Mouse (Mus musculus) limb, embryonic 13.5 days (tissue): ENCODE measurements at regions not wholly inside any gene's neighbourhood (a gene's known extent, or its start where the extent isn't known, plus 50 kb on each side); places are given as distances from the start of the nearest gene placed in this dataset.

Experiments used
- ATAC-seq: fragments of 200-750 bp; cut with Nextera tagmentation; 2 replicates; pipeline ENCODE4 v1.8.0; 2017; ENCODE audit warnings: low read depth, moderate number of reproducible peaks, moderate TSS enrichment; ENCODE audit not compliant: low FRiP score
- H3K27ac ChIP-seq: fragments of 300-500 bp; sonication (generic); 2 replicates; pipeline ENCODE4 v1.5.1; 2015; ENCODE audit warnings: inconsistent platforms, mild to moderate bottlenecking, moderate library complexity
- H3K27me3 ChIP-seq: fragments of 300-500 bp; sonication (generic); 2 replicates; pipeline ENCODE4 v1.6.1; 2015; ENCODE audit warnings: mild to moderate bottlenecking, inconsistent platforms
- H3K36me3 ChIP-seq: fragments of 300-500 bp; sonication (generic); 2 replicates; pipeline ENCODE4 v1.6.1; 2015; ENCODE audit warnings: inconsistent platforms, mild to moderate bottlenecking, moderate library complexity
- H3K4me1 ChIP-seq: fragments of 300-500 bp; sonication (generic); 2 replicates; pipeline ENCODE4 v1.6.1; 2015; ENCODE audit warnings: inconsistent platforms
- H3K4me2 ChIP-seq: fragments of 300-500 bp; sonication (generic); replicated peaks from 2 replicates; pipeline ENCODE4 v1.6.1; 2015; ENCODE audit warnings: inconsistent platforms, mild to moderate bottlenecking, moderate library complexity
- H3K4me3 ChIP-seq: fragments of 300-500 bp; sonication (generic); 2 replicates; pipeline ENCODE4 v1.5.1; 2015; ENCODE audit warnings: moderate library complexity, mild to moderate bottlenecking, inconsistent platforms
- H3K9ac ChIP-seq: fragments of 300-500 bp; sonication (generic); 2 replicates; pipeline ENCODE4 v1.6.1; 2015; ENCODE audit warnings: mild to moderate bottlenecking, inconsistent platforms
- H3K9me3 ChIP-seq: fragments of 300-500 bp; sonication (generic); 2 replicates; pipeline ENCODE4 v1.6.1; 2016; ENCODE audit warnings: inconsistent platforms
- WGBS: fragments of 180-500 bp; shearing (Covaris S2); methylation state at CpG from one replicate; pipeline ENCODE4 v1.1.7; 2015; 5-methylcytosine and 5-hydroxymethylcytosine counted together

GRCm38 (mm10) chr1:149672117-149672516 lies 289.0 kb downstream of the Pla2g4a start:
- 85% methylated on average over 2 of the region's 2 CpGs for WGBS
- H3K36me3 ChIP-seq: no peaks in the 10 kb centered on the region
- H3K27me3 ChIP-seq: no peaks in the 10 kb centered on the region
- no peak overlapping the region for H3K4me3 ChIP-seq
- H3K27ac ChIP-seq: no peak overlapping the region
- H3K9ac ChIP-seq: no peak overlapping the region
- no peaks in the 10 kb centered on the region for H3K4me1 ChIP-seq
- ATAC-seq: no peak
- H3K4me2 ChIP-seq: no peak overlapping the region
- no peaks in the 10 kb centered on the region for H3K9me3 ChIP-seq

GRCm38 (mm10) chr1:149671091-149671490 lies 290.0 kb downstream of the Pla2g4a start:
- no peaks in the 10 kb centered on the region for H3K9me3 ChIP-seq
- no peak overlapping the region for H3K27ac ChIP-seq
- no peak overlapping the region for H3K4me2 ChIP-seq
- H3K27me3 ChIP-seq: no peaks in the 10 kb centered on the region
- ATAC-seq: no peak
- H3K4me3 ChIP-seq: no peak overlapping the region
- H3K9ac ChIP-seq: no peak overlapping the region
- H3K4me1 ChIP-seq: no peaks in the 10 kb centered on the region
- WGBS: 71% methylated on average over 3 of the region's 3 CpGs
- H3K36me3 ChIP-seq: no peaks in the 10 kb centered on the region
